Mouse (Mus musculus) testis, adult 2 months (tissue): Measurements from ENCODE around the gene Fmc1. TPM values are rescaled to one million over a fixed set of nuclear protein-coding genes. Genes with fewer than 3 reads are reported as not detected.

Experiments
- H3K27ac ChIP-seq: fragments of 200-500 bp; 2 replicates; pipeline ENCODE4 v1.5.1; 2012; ENCODE audit warnings: low read depth, low read length; ENCODE audit not compliant: control insufficient read depth, insufficient read depth
- H3K27me3 ChIP-seq: fragments of 200-500 bp; 2 replicates; pipeline ENCODE4 v1.6.1; 2012; ENCODE audit warnings: mild to moderate bottlenecking, low read length, moderate library complexity; ENCODE audit not compliant: control insufficient read depth, insufficient read depth
- H3K36me3 ChIP-seq: fragments of 200-500 bp; 2 replicates; pipeline ENCODE4 v1.6.1; 2012; ENCODE audit warnings: mild to moderate bottlenecking, low read length; ENCODE audit not compliant: control insufficient read depth, insufficient read depth
- H3K4me1 ChIP-seq: fragments of 200-500 bp; 2 replicates; pipeline ENCODE4 v1.6.1; 2012; ENCODE audit warnings: low read length; ENCODE audit not compliant: control insufficient read depth, insufficient read depth
- H3K4me3 ChIP-seq: fragments of 200-500 bp; 2 replicates; pipeline ENCODE4 v1.5.1; 2012; ENCODE audit warnings: low read depth, mild to moderate bottlenecking, low read length, moderate library complexity, mixed read lengths; ENCODE audit not compliant: control insufficient read depth
- CTCF ChIP-seq: fragments of 200-500 bp; IDR thresholded peaks from 2 replicates; pipeline ENCODE4 v1.5.1; 2012; ENCODE audit warnings: low read depth, mild to moderate bottlenecking, inconsistent platforms, low read length, moderate library complexity; ENCODE audit not compliant: control insufficient read depth, insufficient read depth, insufficient replicate concordance
- POLR2A ChIP-seq: fragments of 200-500 bp; IDR thresholded peaks from 2 replicates; pipeline ENCODE4 v1.6.1; 2012; ENCODE audit warnings: low read depth, mild to moderate bottlenecking, inconsistent platforms, low read length, moderate library complexity; ENCODE audit not compliant: control insufficient read depth
- polyA plus RNA-seq: library from polyadenylated mRNA; depleted of rRNA; stranded (reverse); fragments of >200 nt; gene quantifications from 2 replicates; pipeline ENCODE4 v1.2.3, GENCODE M21; 2012; rRNA removed

Gene Fmc1
- polyA plus RNA-seq, 1 experiment, result 64.0 TPM

DNA sequence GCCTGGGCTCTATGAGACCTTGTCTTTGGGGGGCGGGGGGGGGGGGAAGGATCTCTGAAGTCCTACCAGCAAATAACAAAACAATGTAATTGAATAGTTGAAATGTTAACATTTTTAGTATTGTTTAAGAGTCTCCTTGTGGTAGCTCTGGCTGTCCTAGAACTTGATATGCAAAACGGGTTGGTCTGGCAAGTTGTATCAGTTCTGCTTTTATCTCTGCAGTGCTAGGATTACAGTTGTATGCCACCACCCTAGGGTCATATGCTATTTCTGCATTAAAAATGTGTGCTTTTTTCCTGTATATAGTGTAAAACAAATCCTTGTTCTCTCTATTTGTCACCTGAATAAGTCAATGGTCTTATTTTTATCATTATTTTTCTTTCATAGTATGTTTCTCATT lies 42.8 kb downstream of the Fmc1 start:
- H3K36me3 ChIP-seq, result peaks cover 5% of the 10 kb centered on the region

DNA sequence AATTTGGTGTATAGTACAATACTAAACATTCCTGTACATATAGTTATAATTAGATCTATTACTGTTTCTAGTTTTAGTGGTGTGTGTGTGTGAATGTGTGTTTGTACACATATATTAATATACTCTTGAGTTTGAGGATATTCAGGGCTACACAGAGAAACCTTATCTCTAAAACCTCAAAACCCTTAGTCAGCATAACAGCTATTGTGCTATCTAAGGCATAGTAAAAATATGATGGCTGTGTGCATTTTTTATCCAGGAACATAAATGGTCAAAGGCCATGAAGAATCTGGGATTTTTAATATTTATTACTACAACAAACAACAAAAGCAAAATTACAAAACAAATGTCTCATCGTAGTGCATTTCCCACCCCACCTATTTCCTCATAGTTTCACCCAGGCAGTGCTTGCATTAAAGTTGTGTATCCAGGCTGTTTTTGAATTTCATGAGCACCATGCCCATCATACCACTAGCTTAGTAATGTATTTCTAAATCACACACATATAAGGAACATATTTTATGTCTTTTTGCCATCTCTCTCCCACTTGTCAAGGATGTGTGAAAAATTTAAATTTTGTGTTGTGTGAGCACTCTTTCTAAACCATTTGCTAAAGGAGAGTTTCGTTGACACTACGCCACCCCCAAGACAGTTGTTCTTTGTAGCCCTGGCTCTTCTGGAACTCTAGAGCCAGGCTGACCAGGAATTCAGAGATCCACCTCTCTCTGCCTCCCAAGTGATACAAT lies 47.0 kb downstream of the Fmc1 start:
- Histone ChIP-seq H3K27ac (no peak overlapping the region), H3K27me3 (no peaks in the 10 kb centered on the region), H3K36me3 (no peaks in the 10 kb centered on the region)

More for the DNA sequence above, 42.8 kb downstream of the Fmc1 start:
- Histone ChIP-seq H3K27me3 (no peaks in the 10 kb centered on the region), H3K4me1 (no peaks in the 10 kb centered on the region), H3K27ac (no peak overlapping the region), H3K4me3 (no peak overlapping the region)
- TF ChIP-seq POLR2A, result no peak
- TF ChIP-seq CTCF, result no peak

DNA sequence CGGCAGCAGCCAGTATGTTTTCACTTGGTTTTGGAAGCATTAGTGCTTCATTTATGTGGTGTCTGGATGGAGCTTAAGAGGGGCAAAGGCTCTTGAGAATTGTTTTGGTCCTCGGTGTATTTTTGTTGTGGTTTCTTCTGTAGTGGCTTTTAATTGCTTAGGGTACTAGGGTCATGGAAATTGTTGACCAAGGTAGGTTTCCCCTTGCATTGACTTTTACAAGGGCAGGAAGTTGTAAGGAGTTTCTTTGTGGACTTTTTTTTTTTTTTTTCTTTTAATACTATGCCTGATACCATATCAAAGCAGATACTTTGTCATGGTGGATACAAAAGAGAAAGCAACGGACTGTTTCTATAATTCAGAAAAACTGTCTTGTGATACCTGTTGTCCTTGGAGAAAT lies 48.4 kb downstream of the Fmc1 start:
- H3K27me3 ChIP-seq, result no peaks in the 10 kb centered on the region
- H3K36me3 ChIP-seq, result peaks cover 1% of the 10 kb centered on the region; the same call in 1 of the 2 replicates
- H3K27ac ChIP-seq, result no peak overlapping the region
- no peak overlapping the region for H3K4me3 ChIP-seq
- no peaks in the 10 kb centered on the region for H3K4me1 ChIP-seq
- TF ChIP-seq CTCF (no peak), POLR2A (no peak)

More for the DNA sequence above, 47.0 kb downstream of the Fmc1 start:
- H3K4me1 ChIP-seq, result no peaks in the 10 kb centered on the region
- no peak for TF ChIP-seq CTCF
- no peak for TF ChIP-seq POLR2A
- no peak overlapping the region for H3K4me3 ChIP-seq

Other genes with a start within 250 kb of the Fmc1 start
- 1.2 and 1.3 TPM in 2 replicates for gene Zc3hav1l, start 234.2 kb upstream of the Fmc1 start, polyA plus RNA-seq
- gene Zc3hav1, start 178.9 kb upstream of the Fmc1 start, polyA plus RNA-seq, result 2.3 and 2.5 TPM in 2 replicates
- 8.9 and 10.9 TPM in 2 replicates for gene Ttc26, start 152.0 kb upstream of the Fmc1 start, polyA plus RNA-seq
- gene Ubn2, start 99.6 kb upstream of the Fmc1 start, polyA plus RNA-seq, result 23.1 and 25.5 TPM in 2 replicates
- 25.4 and 30.9 TPM in 2 replicates for gene Luc7l2, start 17.8 kb downstream of the Fmc1 start, polyA plus RNA-seq
- gene Klrg2, start 103.7 kb downstream of the Fmc1 start, polyA plus RNA-seq, result 0.64 and 0.86 TPM in 2 replicates
- 0.41 and 0.61 TPM in 2 replicates for gene Clec2l, start 129.6 kb downstream of the Fmc1 start, polyA plus RNA-seq